Mouse (Mus musculus) liver, postnatal 0 days (tissue): Measurements from ENCODE around the gene Kat2b. TPM values are rescaled to one million over a fixed set of nuclear protein-coding genes. Genes with fewer than 3 reads are reported as not detected.
"Not testable (repeated sequence)": the region's sequence is repeated elsewhere in the genome, so short reads cannot be mapped to it uniquely, and the experiment has no call there.

Experiments
- ATAC-seq: fragments of 200-750 bp; cut with Nextera tagmentation; 2 replicates; pipeline ENCODE4 v1.8.0; 2017; ENCODE audit warnings: mild to moderate bottlenecking, moderate library complexity
- DNase-seq: peaks from one replicate; pipeline ENCODE4 v3.0.0-alpha.2; 2016
- H3K27ac ChIP-seq: fragments of 300-500 bp; sonication (generic); 2 replicates; pipeline ENCODE4 v1.5.1; 2014; ENCODE audit warnings: antibody characterized with exemption, moderate library complexity, mild to moderate bottlenecking, low read depth
- H3K27me3 ChIP-seq: fragments of 300-500 bp; sonication (generic); 2 replicates; pipeline ENCODE4 v1.6.1; 2014; ENCODE audit warnings: low read length, control low read depth, mixed read lengths; ENCODE audit not compliant: insufficient read depth
- H3K36me3 ChIP-seq: fragments of 300-500 bp; sonication (generic); replicated peaks from 2 replicates; pipeline ENCODE4 v1.6.1; 2014; ENCODE audit warnings: mild to moderate bottlenecking, control low read depth, low read length, moderate library complexity, mixed read lengths; ENCODE audit not compliant: insufficient read depth
- H3K4me1 ChIP-seq: fragments of 300-500 bp; sonication (generic); 2 replicates; pipeline ENCODE4 v1.6.1; 2014; ENCODE audit warnings: antibody characterized with exemption, mild to moderate bottlenecking, control low read depth; ENCODE audit not compliant: insufficient read depth
- H3K4me2 ChIP-seq: fragments of 300-500 bp; sonication (generic); 2 replicates; pipeline ENCODE4 v1.6.1; 2014; ENCODE audit warnings: low read depth, mild to moderate bottlenecking, low read length, moderate library complexity, mixed read lengths
- H3K4me3 ChIP-seq: fragments of 300-500 bp; sonication (generic); 2 replicates; pipeline ENCODE4 v1.5.1; 2014; ENCODE audit warnings: low read depth, low read length
- H3K9ac ChIP-seq: fragments of 300-500 bp; sonication (generic); replicated peaks from 2 replicates; pipeline ENCODE4 v1.6.1; 2014; ENCODE audit warnings: mild to moderate bottlenecking, moderate library complexity
- H3K9me3 ChIP-seq: fragments of 300-500 bp; sonication (generic); 2 replicates; pipeline ENCODE4 v1.6.1; 2016; ENCODE audit warnings: mild to moderate bottlenecking, control low read depth, low read length, mixed read lengths
- CTCF ChIP-seq: sonication (generic); IDR thresholded peaks from 2 replicates; pipeline ENCODE4 v1.5.1; 2016; ENCODE audit warnings: antibody characterized with exemption, low read depth
- EP300 ChIP-seq: IDR thresholded peaks from 2 replicates; pipeline ENCODE4 v1.6.1; 2016; ENCODE audit warnings: antibody characterized with exemption, low read depth, mild to moderate bottlenecking
- WGBS: fragments of 180-500 bp; shearing (Covaris S2); extraction: QIAGEN DNeasy Blood & Tissue Kit; methylation state at CpG from one replicate; pipeline ENCODE4 v1.1.7; 2014; ENCODE audit not compliant: insufficient replicate concordance; 5-methylcytosine and 5-hydroxymethylcytosine counted together
- polyA plus RNA-seq: library from polyadenylated mRNA; unstranded; fragments of >200 nt; fragmentation: Nextera tagmentation; extraction: Ambion mirVana; gene quantifications from 2 replicates; pipeline ENCODE4 v1.2.1, GENCODE M21; 2015

The Kat2b gene
- polyA plus RNA-seq, 1 experiment from 2014 or later, result 6.2 TPM

GRCm38 (mm10) chr17:53688877-53689802 is 122.5 kb downstream of the Kat2b start, which contains the start of gene Sgo1:
TSS of gene Sgo1 (minus strand) at chr17:53689333.
- Histone ChIP-seq H3K4me3 (peak within 1 kb of the TSS; percentile 78), H3K9me3 (no peaks in the 10 kb centered on the region), H3K4me2 (peak within 1 kb of the TSS; percentile 92), H3K4me1 (peaks cover 5% of the 10 kb centered on the region), H3K27me3 (no peaks in the 10 kb centered on the region), H3K27ac (peak within 1 kb of the TSS; percentile 99), H3K9ac (peak within 1 kb of the TSS; percentile 89), H3K36me3 (peaks cover 21% of the 10 kb centered on the region)
- ATAC-seq (peak; percentile 99), DNase-seq (peak; percentile 99)
- whole genome bisulfite sequencing, result under 1% methylated on average over 78 of the region's 78 CpGs
- peak; percentile 80 for TF ChIP-seq CTCF
- TF ChIP-seq EP300, result no peak

- 14% methylated on average over 7 of the region's 7 CpGs for WGBS
- Histone ChIP-seq H3K36me3 (peaks cover 15% of the 10 kb centered on the region), H3K4me3 (peak overlapping the region; percentile 78), H3K4me1 (peaks cover 5% of the 10 kb centered on the region), H3K9ac (peak overlapping the region; percentile 89), H3K9me3 (no peaks in the 10 kb centered on the region), H3K27ac (peak overlapping the region; percentile 99), H3K27me3 (no peaks in the 10 kb centered on the region), H3K4me2 (peak overlapping the region; percentile 92)
- no peak for DNase-seq
- ATAC-seq, result no peak
- TF ChIP-seq EP300 (no peak), CTCF (no peak)
Observed at GRCm38 (mm10) chr17:53689946-53690345, 123.3 kb downstream of the Kat2b start.

DNA sequence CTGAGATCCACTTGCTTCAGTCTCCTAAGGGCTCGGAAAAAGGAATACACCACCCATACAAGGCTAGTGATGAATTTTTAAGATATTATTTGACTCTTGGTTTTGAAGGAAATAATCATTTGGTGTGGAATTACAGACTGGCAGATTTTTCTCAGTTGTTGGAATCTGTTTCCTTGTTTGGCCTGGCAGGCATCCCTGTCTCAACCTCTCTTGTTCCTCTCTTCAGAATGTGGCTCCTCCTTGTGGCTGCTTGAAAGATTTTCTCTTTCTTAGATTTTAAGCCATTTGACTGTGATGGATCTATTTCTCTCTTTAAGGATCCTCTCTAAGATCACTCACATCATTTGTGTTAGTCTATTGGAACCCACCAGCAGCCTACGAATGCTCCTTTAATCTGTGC is 127.4 kb downstream of the Kat2b start:
- peaks cover 5% of the 10 kb centered on the region for H3K4me1 ChIP-seq
- H3K27ac ChIP-seq, result no peak overlapping the region
- DNase-seq (no peak), ATAC-seq (no peak)
- H3K4me3 ChIP-seq, result no peak overlapping the region
- H3K4me2 ChIP-seq, result no peak overlapping the region
- no peaks in the 10 kb centered on the region for H3K36me3 ChIP-seq
- TF ChIP-seq CTCF, result peak; percentile 61
- TF ChIP-seq EP300, result no peak
- 77% methylated on average over 2 of the region's 2 CpGs for WGBS
- no peaks in the 10 kb centered on the region for H3K9me3 ChIP-seq
- H3K27me3 ChIP-seq, result no peaks in the 10 kb centered on the region
- H3K9ac ChIP-seq, result no peak overlapping the region

- ATAC-seq, H3K4me1 ChIP-seq: not testable (repeated sequence)
- WGBS, result 89% methylated on average over 8 of the region's 8 CpGs
Observed at GRCm38 (mm10) chr17:53697521-53697920, 130.9 kb downstream of the Kat2b start.

DNA sequence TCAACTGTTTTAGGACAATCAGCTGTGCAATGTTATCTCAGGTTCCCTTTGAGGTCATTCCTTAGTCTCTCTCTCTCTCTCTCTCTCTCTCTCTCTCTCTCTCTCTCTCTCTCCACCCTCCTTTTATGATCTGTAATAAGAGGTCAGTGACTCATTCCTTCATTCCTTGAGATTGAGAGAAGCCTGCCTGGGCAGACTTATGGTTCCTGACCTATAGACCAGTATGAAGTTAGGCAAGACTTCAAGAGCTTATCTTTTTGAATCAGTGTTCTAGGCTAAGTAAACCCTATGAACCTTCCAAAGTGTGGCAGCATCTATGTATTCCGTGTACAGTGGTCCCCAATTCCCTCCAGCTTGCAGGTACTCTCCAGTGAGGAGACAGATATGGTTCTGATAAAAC is 147.8 kb downstream of the Kat2b start:
- TF ChIP-seq EP300, result no peak
- TF ChIP-seq CTCF, result no peak
- Histone ChIP-seq H3K4me2 (no peak overlapping the region), H3K27ac (no peak overlapping the region), H3K9ac (no peak overlapping the region), H3K4me3 (no peak overlapping the region), H3K9me3 (no peaks in the 10 kb centered on the region), H3K27me3 (no peaks in the 10 kb centered on the region), H3K4me1 (no peaks in the 10 kb centered on the region), H3K36me3 (no peaks in the 10 kb centered on the region)
- DNase-seq (no peak), ATAC-seq (no peak)
- WGBS, result 44% methylated on average over 1 of the region's 1 CpGs

More at GRCm38 (mm10) chr17:53697521-53697920, 130.9 kb downstream of the Kat2b start:
- not testable (repeated sequence) for H3K9me3 ChIP-seq, H3K4me2 ChIP-seq, H3K36me3 ChIP-seq, H3K27ac ChIP-seq, DNase-seq, H3K9ac ChIP-seq, H3K27me3 ChIP-seq, H3K4me3 ChIP-seq

DNA sequence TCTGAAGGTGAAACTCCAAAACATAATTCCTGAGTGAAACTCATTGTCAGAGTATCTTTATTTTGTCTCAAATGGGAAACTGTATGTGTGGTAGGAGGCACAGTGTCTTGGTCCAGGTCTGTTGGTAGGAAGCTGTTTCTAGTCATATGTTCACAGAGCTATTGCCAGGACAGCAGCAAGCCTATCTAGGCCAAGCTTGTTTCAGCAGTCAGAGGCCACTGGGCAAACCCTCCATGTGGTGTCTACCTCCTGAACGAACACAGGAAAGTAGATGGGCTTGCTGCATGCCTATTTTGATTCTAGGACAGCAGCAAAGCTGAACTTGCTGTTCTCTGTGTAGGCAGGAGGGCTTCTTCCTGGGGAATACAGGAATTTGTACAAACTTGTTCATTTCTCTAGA is 148.5 kb downstream of the Kat2b start:
- not testable (repeated sequence) for H3K4me1 ChIP-seq, ATAC-seq, H3K36me3 ChIP-seq, H3K27me3 ChIP-seq, H3K9me3 ChIP-seq, H3K27ac ChIP-seq, DNase-seq, H3K4me3 ChIP-seq, H3K4me2 ChIP-seq, H3K9ac ChIP-seq
- WGBS, result 60% methylated on average over 1 of the region's 1 CpGs
